Mouse (Mus musculus) kidney, postnatal 25 days (tissue): ENCODE results near the gene Ptpn6.

ENCODE experiments used
- DNase-seq, 2 experiments: peaks; one replicate each; pipeline ENCODE4 v3.0.0; 2021; ENCODE audit warnings: mixed read lengths in 2 of 2

Ptpn6 gene

GRCm38 (mm10) chr6:124755306-124755705, 16.8 kb upstream of the Ptpn6 start:
- DNase-seq: no peak

DNA sequence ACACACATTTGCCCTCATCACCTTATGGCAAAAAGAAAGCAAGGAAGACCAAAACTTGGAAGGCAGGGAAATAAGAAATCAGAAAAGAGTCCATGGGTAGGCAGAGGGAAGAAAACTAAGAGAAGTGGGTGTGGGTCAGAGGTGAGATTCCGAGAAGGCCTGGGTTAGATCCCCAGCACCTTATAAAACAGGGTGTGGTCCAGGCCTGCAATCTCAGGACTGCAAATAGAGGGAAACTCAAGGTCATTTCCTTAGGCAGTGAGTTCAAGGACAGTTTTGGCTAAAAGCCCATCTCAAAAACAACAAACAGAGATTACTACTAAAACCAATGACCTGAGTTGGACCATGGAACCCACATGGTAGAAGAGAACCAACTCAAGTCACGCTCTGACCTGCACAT, 15.3 kb upstream of the Ptpn6 start:
- DNase-seq: no peak

DNA sequence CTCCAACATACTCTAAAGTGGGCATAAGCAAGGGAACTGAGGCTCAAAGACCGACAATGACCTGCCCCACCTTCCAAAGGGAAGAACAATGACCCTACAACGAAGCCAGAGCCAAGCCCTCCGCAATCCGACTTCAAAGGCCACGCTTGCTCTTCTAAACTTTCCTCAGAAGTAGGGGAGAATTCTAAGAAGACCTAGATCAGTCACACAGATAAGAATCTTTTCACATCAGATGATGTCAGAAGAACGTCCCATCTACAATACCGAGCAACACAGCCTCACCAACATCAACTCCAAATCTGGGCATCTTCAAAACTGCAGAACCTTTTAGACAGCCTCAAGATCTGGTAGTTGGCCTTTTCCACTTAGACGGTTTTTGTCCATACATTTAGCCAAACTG, 11.9 kb upstream of the Ptpn6 start:
- no peak for DNase-seq

DNA sequence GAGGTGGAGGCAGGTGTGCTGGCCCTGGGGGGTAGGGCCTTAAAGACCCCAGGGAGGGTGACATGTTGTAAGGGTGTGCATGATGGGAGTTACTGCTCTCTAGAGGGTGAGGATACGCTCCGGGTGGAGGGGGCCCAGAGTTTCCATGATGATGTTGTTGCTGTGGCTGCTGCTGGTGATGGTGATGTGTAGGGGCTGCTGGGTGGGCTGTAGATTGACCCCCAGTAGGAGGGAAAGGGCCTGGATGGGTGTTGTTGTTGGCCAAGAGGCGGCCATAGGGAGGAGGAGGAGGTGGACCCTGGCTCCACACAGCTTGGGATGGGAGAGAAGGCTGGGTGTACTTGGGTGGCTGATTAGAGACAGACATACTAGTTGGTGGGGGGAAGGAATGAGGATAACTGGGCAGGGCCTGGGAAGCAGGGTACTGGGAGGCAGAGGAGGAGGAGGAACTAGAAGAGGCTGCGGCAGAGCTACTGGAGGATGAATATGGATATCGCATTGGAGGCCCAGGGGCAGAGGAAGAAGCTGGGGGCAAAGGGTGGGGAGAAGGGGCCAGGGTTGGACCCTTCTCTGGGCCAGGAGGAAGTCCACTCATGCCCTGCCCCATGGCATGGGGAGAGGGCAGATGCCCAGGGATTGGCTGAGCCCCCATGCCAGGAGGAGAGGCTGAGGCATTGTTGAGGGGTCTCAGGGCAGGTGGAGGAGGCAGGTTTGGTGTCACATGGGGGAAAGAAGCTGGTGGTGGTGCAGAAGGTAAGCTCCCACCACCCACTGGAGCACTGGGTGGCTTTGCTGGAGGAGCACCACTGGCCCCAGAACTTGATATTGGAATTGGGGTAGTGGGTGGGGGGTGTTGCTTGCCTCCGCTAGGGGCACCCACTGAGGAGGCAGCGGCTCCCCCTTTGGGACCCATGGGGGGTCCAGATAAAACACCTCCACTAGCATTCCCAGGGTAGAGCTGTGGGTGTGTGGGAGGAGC, 8.4 kb upstream of the Ptpn6 start:
- peak in 1 of 2 experiments; percentile 39 for DNase-seq

- DNase-seq: no peak
Measured at GRCm38 (mm10) chr6:124746296-124746605, 7.7 kb upstream of the Ptpn6 start.

DNA sequence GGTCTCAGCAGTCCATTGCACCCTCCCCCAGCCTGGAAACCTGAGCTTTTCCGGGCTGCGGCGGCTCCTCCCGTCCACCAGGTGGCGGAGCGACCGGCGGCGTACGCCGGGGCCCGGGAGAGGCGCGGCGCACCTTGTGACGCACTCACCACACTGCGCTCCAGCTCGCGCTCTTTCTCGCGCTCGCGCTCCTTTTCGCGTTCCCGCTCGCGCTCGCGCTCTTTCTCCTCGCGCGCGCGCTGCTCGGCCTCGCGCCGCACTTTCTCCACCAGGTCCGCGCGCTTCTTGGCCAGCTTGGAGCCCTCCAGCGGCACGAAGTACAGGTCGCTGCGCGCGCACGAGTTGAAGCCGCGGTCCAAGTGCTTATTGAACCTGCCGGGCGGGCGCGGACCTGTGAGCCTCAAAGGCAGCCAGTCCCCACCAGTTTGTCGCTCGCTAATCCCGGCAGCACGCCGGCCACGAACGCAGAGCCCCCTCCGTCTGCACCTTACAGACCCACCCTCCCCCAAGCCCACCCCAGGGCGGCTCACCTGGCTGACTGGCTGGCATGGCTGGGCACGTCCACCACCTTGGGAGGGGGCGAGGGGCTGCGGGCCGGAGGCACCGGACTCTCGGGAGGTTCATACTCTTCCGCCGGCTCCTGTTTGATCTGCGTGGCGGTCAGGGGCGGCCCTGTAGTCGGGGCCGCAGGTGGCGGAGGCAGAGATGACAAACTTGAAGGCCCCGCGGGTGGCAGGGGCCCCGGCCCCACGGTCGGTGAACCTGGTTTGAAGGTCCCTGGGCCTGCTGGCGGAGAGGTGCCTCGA, 7.2 kb upstream of the Ptpn6 start:
- DNase-seq: peak; percentile 93 to 97

DNA sequence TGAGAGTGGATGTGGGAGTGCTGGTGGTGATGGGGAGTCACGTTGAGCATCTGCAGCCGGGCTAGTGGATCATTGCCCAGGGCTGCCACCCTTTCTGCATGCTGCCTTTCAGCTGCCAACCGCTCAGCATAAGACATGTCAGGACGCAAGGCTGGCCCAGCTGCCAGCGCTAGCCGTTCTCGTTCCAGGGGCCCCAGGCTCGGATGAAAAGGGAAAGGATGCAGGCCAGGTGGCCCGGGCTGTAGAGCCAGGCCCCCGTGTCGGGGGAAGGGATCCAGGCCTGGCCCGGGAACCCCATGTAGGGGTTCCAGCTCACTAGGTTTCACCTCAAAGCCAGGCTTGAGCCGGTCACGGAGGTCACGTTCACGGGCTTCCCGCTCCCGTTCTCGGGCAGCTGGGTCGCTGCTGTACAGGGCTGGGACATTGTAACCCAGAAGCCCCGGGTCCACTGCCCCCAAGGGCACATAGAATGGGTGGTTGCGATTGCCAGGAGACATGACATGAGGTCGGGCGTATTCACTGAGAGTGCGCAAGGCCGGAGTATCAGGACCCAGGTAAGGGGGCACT, 6.3 kb upstream of the Ptpn6 start:
- DNase-seq: peak in 1 of 2 experiments; percentile 77

- DNase-seq: no peak
Measured at GRCm38 (mm10) chr6:124743647-124744046, 5.1 kb upstream of the Ptpn6 start.

DNA sequence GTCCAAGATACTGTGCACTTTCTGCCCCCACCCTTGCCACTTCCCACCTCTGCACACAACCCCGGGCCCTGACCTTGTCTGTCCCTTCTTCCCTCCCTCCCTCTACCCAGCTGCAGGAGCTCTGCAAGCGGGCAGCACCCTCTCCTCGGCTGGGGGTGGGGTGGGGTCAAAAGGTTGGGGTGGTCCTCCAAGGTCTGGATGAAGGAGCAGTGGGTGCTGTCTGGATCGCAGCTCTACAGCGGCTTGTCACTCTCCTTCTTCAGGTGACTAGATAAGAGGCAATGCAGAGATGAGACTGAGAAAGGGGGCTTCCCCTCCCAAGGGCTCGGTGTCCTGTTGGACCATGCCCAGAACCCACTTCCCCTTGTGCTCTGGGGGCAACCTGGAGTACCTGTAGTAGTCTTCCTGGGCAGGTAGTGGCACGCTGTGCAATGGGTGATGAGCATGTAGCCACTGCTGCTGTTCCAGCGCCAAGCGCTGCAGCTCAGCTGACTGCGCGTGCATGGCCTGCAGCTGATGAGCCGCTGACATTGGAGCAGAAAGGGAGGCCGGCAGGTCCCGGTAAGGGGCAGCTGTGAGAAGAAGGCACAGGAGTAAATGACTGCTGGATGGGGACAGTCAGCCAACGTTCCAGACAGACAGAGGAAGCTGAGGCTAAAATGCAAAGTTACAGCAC, 4.5 kb upstream of the Ptpn6 start:
- DNase-seq: no peak

DNA sequence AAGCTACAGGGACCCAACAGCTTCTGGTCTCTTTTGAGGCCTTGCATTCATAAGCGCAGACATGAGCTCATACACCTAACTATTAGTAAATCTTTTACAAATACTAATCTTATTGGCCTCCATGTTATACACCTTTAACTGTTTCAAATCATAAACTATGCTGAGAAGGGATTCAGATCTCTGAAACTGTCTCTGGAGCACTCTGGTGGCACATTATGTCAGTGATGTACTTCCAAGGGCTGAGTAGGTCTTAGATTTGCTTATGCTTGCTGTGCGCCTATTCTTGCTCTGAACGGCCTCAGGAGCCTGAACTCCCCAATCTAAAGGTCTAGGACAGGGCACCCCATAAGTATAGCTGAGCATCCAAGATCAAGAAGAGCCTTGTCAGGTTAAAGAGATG, 3.3 kb upstream of the Ptpn6 start:
- no peak for DNase-seq

- DNase-seq: peak; percentile 85 to 94
Measured at GRCm38 (mm10) chr6:124740888-124741761, 2.6 kb upstream of the Ptpn6 start, which contains the start of gene Grcc10. Gene Grcc10, minus strand, starts transcription at chr6:124741374.

- peak; percentile 46 to 72 for DNase-seq
Measured at GRCm38 (mm10) chr6:124740211-124740887, 1.8 kb upstream of the Ptpn6 start.

DNA sequence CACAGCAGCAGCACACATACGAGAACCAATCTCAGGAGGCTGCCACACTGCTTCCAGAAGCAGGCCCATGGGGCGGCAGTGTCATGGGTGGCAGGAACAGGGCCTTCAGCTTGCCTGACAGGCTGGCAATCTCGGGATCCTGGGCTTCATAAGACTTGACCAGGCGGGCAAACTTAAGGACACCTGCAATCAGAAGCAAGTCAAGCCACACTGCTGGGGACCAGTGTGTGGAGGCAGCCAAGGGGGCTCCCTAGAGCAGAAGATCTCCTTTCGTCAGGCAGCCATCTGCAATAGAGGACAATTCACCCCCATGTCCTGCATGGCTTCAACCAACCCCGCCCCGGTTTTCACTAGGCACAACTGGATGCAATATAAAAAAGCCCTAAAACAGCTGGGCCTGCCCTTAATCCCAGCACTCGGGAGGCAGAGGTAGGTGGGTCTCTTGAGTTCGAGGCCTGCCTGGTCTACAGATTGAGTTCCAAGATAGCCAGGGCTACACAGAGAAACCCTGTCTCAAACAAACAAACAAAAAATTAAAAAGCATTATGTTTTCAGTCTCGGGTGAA, 800 bp upstream of the Ptpn6 start:
- no peak for DNase-seq

- DNase-seq: no peak
Measured at GRCm38 (mm10) chr6:124737040-124737439, 1.5 kb downstream of the Ptpn6 start.

- no peak for DNase-seq
Measured at GRCm38 (mm10) chr6:124734417-124734816, 4.1 kb downstream of the Ptpn6 start.

GRCm38 (mm10) chr6:124732476-124733370, 5.8 kb downstream of the Ptpn6 start:
- DNase-seq: no peak

DNA sequence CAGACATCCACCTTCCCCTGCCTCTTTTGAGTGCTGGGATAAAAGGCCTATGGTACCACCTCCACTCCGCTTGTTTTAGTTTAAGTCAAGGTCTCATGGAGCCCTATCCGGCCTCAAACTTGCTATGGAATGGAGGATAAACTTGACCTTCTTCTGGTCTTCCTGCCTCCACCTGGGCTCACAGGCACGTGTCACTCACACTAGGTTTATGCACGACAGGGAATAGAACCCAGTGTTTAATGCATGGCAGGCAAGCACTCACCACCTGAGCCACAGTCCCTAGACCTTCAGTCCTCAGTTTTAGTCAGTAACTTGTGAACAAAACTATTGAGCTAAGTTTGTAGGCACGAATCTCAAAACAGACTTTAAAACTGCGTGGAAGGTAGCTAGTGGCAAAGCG, 7.5 kb downstream of the Ptpn6 start:
- DNase-seq: no peak

DNA sequence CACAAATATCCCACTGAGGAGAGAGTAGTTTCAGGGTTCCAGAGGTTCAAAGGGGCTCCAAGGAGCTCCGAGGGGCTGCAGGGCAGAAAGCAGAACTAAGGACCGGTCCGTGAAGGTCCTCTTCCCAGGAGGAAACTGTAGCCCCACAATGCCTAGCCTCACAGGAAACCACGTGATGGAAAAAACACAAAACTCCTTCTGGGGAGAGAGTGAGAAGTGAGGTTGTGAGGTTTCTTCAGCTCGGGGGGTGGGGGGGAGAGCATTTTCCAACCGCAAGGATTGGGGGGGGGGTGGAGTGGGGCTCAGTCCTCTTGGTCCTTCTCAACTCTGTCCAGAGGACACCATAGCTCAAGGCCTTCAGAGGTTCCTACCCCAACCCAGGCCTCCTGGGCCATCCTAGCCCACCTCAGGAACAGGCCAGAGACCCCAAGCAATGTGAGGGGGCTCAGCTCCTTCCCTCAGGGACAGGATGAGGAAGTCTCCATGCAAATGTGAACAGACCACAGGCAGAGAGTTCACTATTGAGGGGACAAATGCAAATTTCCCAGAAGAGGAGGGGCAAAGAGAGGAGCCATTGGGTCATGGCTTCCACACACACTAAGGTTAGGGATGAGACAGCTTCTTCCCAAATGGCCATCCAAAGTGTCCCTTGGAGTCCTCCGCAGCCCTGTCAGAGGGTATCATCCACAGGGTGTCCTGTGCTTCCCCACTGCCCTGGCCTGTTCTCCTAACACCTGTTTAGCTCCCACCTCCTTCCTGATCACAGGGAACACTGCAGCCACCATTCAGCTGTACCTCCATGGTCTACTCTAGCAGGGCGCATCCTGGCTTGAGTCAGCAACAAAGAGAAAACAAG, 8.4 kb downstream of the Ptpn6 start:
- no peak for DNase-seq

GRCm38 (mm10) chr6:124728621-124729020, 9.9 kb downstream of the Ptpn6 start:
- DNase-seq: no peak
